Mouse (Mus musculus): ENCODE data around the gene Rad23a. TPM values are rescaled to one million over a fixed set of nuclear protein-coding genes. Genes with fewer than 3 reads are reported as not detected.

Rad23a gene
- polyA plus RNA-seq (2021; fragmentation: Nextera tagmentation) = 132 and 159 TPM in 2 replicates
- long read RNA-seq, experiment 1, transcript Rad23a-202 (9 exons, 1,842 nt) = minor isoform, 89 of 234 reads
- long read RNA-seq, experiment 1, transcript Rad23a-201 (9 exons, 2,074 nt) = major isoform, 109 of 234 reads
- long read RNA-seq, experiment 1, partial matches to known transcripts = 12 of 234 reads
- long read RNA-seq, experiment 1, other reads (novel, unspliced or antisense) = 23 of 234 reads
- long read RNA-seq, experiment 2, transcript Rad23a-201 (9 exons, 2,074 nt) = major isoform, 277 of 632 reads
- long read RNA-seq, experiment 2, transcript Rad23a-202 (9 exons, 1,842 nt) = minor isoform, 250 of 632 reads
- long read RNA-seq, experiment 2, partial matches to known transcripts = 30 of 632 reads
- long read RNA-seq, experiment 2, other reads (novel, unspliced or antisense) = 73 of 632 reads

GRCm38 (mm10) chr8:84840248-84840999 is at the start of gene Rad23a:
Gene Rad23a (minus strand): TSS chr8:84840665.

DNA sequence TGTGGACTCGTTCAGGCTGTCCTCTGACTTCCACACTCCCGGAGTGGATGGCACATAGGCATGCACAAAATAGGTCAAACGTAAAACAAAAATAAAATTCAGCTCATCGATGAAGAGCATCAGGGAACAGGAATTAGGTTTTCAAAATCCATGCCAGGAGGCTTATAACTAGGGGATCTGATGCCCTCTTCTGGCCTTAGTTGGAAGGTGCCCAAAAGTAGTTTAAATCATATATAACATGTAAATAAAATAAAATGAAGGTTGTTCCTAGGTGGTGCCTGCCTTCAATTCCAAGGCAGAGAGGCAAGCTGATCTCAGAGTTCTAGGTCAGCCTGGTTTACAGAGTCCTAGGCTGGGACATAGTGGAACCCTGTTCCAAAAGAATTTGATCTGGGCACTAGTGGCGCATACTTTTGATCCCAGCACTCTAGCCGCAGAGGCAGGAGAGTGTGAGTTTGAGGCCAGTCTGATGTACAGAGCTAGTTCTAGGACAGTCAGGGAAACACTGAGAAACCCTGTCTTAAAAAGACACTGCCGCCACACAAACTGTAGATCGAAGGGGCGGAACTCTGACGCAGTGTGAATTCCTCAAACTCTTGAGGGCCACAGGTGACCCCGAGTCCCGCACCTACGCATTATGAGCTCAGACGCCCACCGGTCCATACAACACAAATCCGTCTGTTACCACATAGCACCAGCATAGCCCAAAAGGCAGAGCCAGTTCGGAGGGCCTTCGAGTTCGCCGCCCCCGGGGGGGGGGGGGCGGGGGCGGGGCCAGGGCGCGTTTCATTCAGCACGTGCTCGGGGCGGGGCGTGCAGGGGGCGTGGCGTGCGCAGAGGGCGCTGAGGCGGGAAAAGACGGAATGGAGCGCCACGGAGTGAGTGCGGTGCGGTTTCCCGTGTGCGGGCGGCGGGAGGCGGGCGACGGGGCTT is 31.2 kb upstream of the Rad23a start, which contains the start of gene Syce2:
Gene Syce2, plus strand, starts transcription at position 736 of the 933 bp plus-strand sequence.

GRCm38 (mm10) chr8:84856864-84857441 is 16.5 kb upstream of the Rad23a start, which contains the start of gene Farsa:
Gene Farsa (plus strand): TSS chr8:84856989.

GRCm38 (mm10) chr8:84846722-84847572 is 6.5 kb upstream of the Rad23a start, which contains the start of gene Calr:
Gene Calr (minus strand): TSS chr8:84846934.

GRCm38 (mm10) chr8:84831490-84831889 is 9.0 kb downstream of the Rad23a start, which contains the start of gene Gadd45gip1:
Gene Gadd45gip1 (plus strand): TSS chr8:84831522.

DNA sequence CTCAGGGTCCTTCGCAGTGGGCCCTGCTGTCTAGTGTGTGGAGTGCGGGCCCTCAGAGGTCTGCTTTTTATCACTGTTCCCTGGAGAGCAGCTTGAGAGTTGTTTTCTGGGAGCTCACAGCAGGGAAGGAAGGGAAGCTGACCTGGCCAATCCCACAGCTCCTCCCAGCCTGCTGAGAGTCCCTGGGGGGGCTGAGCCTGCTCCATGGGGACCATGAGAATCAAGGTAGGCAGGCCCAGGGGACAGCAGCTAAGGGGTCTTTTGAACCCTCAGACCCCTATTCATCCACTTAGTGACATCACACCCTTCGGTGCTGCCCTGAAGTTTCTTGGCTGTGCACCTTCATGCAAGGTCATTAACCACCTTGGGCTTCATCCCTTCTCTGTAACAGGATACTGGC is 17.7 kb downstream of the Rad23a start, which contains the start of gene Dand5:
Gene Dand5, minus strand, starts transcription at position 101 of the 400 bp plus-strand sequence.

DNA sequence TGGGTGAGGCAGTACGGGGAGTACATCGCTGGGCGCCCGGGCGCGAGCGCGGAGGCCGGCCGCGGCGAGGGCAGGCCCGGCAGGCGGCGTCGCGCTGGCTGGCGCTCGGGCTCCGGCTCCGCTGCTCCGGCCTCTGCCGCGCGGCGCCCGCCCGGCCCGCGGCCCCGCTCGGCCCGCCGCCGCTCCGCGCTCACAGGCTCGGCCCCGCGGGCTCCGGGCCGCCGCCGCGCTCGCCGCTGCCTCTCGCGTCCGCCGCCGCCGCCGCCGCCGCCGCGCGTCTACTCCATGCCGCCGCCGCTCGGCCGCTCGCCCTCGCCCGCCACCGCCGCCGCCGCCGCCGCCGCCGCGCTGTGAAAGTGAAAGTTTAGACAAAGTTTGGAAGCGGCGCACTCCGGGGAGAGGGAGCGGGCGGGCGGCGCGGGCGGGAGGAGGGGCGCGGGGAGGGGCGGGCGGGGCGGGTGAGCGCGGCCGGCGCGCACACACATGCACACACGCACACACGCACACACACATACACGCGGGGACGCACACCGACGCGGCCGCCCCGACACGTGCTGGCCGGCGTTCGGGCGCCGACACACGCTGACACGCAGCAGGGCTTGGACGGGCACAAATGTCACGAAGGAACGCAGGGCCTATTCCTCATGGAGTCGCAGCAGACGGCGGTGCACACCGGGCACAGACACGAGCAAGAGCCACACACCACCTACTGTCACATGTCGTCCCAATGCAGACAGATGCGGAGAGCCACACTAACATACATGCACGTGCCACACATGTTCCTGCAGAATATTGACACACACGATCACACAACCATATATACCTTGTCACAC is 40.2 kb downstream of the Rad23a start, which contains the start of gene Nfix:
Gene Nfix, minus strand, starts transcription at position 346 of the 833 bp plus-strand sequence.

Small RNA genes within 50 kb of the gene (microRNA-seq; reads per million reads assigned to microRNA genes)
- 9.0 reads per million, percentile 29 among the genes with 10 or more reads in this experiment for gene Mir7069

Other genes starting within 250 kb of the Rad23a start
- 23.2 and 26.5 TPM in 2 replicates for gene Ier2, start 177.8 kb downstream of the Rad23a start, polyA plus RNA-seq (2021; fragmentation: Nextera tagmentation)
- gene Trmt1, start 154.4 kb downstream of the Rad23a start, polyA plus RNA-seq (2021; fragmentation: Nextera tagmentation) = 54.1 and 61.6 TPM in 2 replicates
- 6.5 and 6.8 TPM in 2 replicates for gene Nacc1, start 152.8 kb downstream of the Rad23a start, polyA plus RNA-seq (2021; fragmentation: Nextera tagmentation)
- 1.7 and 2.2 TPM in 2 replicates for gene Lyl1, start 139.2 kb downstream of the Rad23a start, polyA plus RNA-seq (2021; fragmentation: Nextera tagmentation)
- 0.44 and 0.90 TPM in 2 replicates for gene G430095P16Rik, start 117.7 kb downstream of the Rad23a start, polyA plus RNA-seq (2021; fragmentation: Nextera tagmentation)
- gene Nfix, start 40.3 kb downstream of the Rad23a start, polyA plus RNA-seq (2021; fragmentation: Nextera tagmentation) = 211 and 265 TPM in 2 replicates
- gene Dand5, start 17.8 kb downstream of the Rad23a start, polyA plus RNA-seq (2021; fragmentation: Nextera tagmentation) = 14.6 and 16.6 TPM in 2 replicates
- gene Gadd45gip1, start 9.1 kb downstream of the Rad23a start, polyA plus RNA-seq (2021; fragmentation: Nextera tagmentation) = 36.3 and 37.5 TPM in 2 replicates
- 92.3 and 126 TPM in 2 replicates for gene Calr, start 6.3 kb upstream of the Rad23a start, polyA plus RNA-seq (2021; fragmentation: Nextera tagmentation)
- 21.3 and 22.2 TPM in 2 replicates for gene Farsa, start 16.3 kb upstream of the Rad23a start, polyA plus RNA-seq (2021; fragmentation: Nextera tagmentation)
- gene Syce2, start 31.4 kb upstream of the Rad23a start, polyA plus RNA-seq (2021; fragmentation: Nextera tagmentation) = 18.5 and 21.1 TPM in 2 replicates
- gene Gcdh, start 53.3 kb upstream of the Rad23a start, polyA plus RNA-seq (2021; fragmentation: Nextera tagmentation) = 22.7 and 24.2 TPM in 2 replicates
- gene Klf1, start 61.3 kb upstream of the Rad23a start, polyA plus RNA-seq (2021; fragmentation: Nextera tagmentation) = 0.15 and 0.30 TPM in 2 replicates
- 4.5 and 6.6 TPM in 2 replicates for gene Dnase2a, start 67.9 kb upstream of the Rad23a start, polyA plus RNA-seq (2021; fragmentation: Nextera tagmentation)
- 11.2 and 18.3 TPM in 2 replicates for gene Mast1, start 96.7 kb upstream of the Rad23a start, polyA plus RNA-seq (2021; fragmentation: Nextera tagmentation)
- 0.15 TPM in 1 of 2 replicates, not detected in the other for gene Rtbdn, start 106.3 kb upstream of the Rad23a start, polyA plus RNA-seq (2021; fragmentation: Nextera tagmentation)
- gene Gm49661, start 128.8 kb upstream of the Rad23a start, polyA plus RNA-seq (2021; fragmentation: Nextera tagmentation) = not detected in 2 replicates
- gene Prdx2, start 128.9 kb upstream of the Rad23a start, polyA plus RNA-seq (2021; fragmentation: Nextera tagmentation) = 688 and 751 TPM in 2 replicates
- 45.5 and 52.3 TPM in 2 replicates for gene Rnaseh2a, start 129.1 kb upstream of the Rad23a start, polyA plus RNA-seq (2021; fragmentation: Nextera tagmentation)
- gene Junb, start 138.1 kb upstream of the Rad23a start, polyA plus RNA-seq (2021; fragmentation: Nextera tagmentation) = 142 and 144 TPM in 2 replicates
- gene Hook2, start 149.9 kb upstream of the Rad23a start, polyA plus RNA-seq (2021; fragmentation: Nextera tagmentation) = 5.0 and 6.2 TPM in 2 replicates
- gene Best2, start 173.9 kb upstream of the Rad23a start, polyA plus RNA-seq (2021; fragmentation: Nextera tagmentation) = 0.09 TPM in 1 of 2 replicates, not detected in the other
- gene Asna1, start 184.6 kb upstream of the Rad23a start, polyA plus RNA-seq (2021; fragmentation: Nextera tagmentation) = 31.7 and 41.1 TPM in 2 replicates
- 71.1 and 83.3 TPM in 2 replicates for gene Trir, start 186.2 kb upstream of the Rad23a start, polyA plus RNA-seq (2021; fragmentation: Nextera tagmentation)
- gene Tnpo2, start 196.2 kb upstream of the Rad23a start, polyA plus RNA-seq (2021; fragmentation: Nextera tagmentation) = 24.3 and 26.5 TPM in 2 replicates
- gene Fbxw9, start 219.4 kb upstream of the Rad23a start, polyA plus RNA-seq (2021; fragmentation: Nextera tagmentation) = 13.4 and 14.1 TPM in 2 replicates
- not detected in 2 replicates for gene Gm5741, start 227.3 kb upstream of the Rad23a start, polyA plus RNA-seq (2021; fragmentation: Nextera tagmentation)
- gene Dhps, start 231.1 kb upstream of the Rad23a start, polyA plus RNA-seq (2021; fragmentation: Nextera tagmentation) = 63.7 and 73.4 TPM in 2 replicates
- 140 and 142 TPM in 2 replicates for gene Wdr83os, start 240.1 kb upstream of the Rad23a start, polyA plus RNA-seq (2021; fragmentation: Nextera tagmentation)
- gene Wdr83, start 240.6 kb upstream of the Rad23a start, polyA plus RNA-seq (2021; fragmentation: Nextera tagmentation) = 35.6 and 36.8 TPM in 2 replicates
- gene Man2b1, start 242.6 kb upstream of the Rad23a start, polyA plus RNA-seq (2021; fragmentation: Nextera tagmentation) = 20.7 and 26.6 TPM in 2 replicates